Mouse (Mus musculus) c-Kit-positive CD71-positive TER-119-positive erythroid progenitor cells, embryonic 14.5 days (primary cell): ENCODE measurements around the gene Fam78a.
"Not testable (repeated sequence)": the region's sequence is repeated elsewhere in the genome, so short reads cannot be mapped to it uniquely, and the experiment has no call there.

Experiments
- DNase-seq: peaks from one replicate; pipeline ENCODE4 v3.0.0-alpha.2; 2013; ENCODE audit warnings: low spot score

The Fam78a gene

GRCm38 (mm10) chr2:32040646-32041045 is 44.0 kb downstream of the Fam78a start:
- DNase-seq = not testable (repeated sequence)

GRCm38 (mm10) chr2:32038661-32039081 is 46.0 kb downstream of the Fam78a start:
- DNase-seq = no peak

GRCm38 (mm10) chr2:32037279-32037858 is 47.3 kb downstream of the Fam78a start:
- DNase-seq = no peak

GRCm38 (mm10) chr2:32034206-32034605 is 50.5 kb downstream of the Fam78a start:
- DNase-seq = no peak

- no peak for DNase-seq
Measured at GRCm38 (mm10) chr2:32033436-32033835, 51.2 kb downstream of the Fam78a start.

GRCm38 (mm10) chr2:32029636-32030035 is 55.0 kb downstream of the Fam78a start:
- DNase-seq = no peak

- no peak for DNase-seq
Measured at GRCm38 (mm10) chr2:32024372-32024771, 60.3 kb downstream of the Fam78a start.

GRCm38 (mm10) chr2:32020229-32020628 is 64.4 kb downstream of the Fam78a start:
- no peak for DNase-seq

GRCm38 (mm10) chr2:32019704-32020103 is 65.0 kb downstream of the Fam78a start:
- DNase-seq = no peak

- DNase-seq = no peak
Measured at GRCm38 (mm10) chr2:32008716-32009115, 75.9 kb downstream of the Fam78a start.

GRCm38 (mm10) chr2:32008311-32008710 is 76.3 kb downstream of the Fam78a start:
- DNase-seq = no peak
